Mouse (Mus musculus): Measurements from ENCODE around the gene Prps1l1. TPM values are rescaled to one million over a fixed set of nuclear protein-coding genes. Genes with fewer than 3 reads are reported as not detected.

Prps1l1 gene
- not detected for total RNA-seq (2021)
- long read RNA-seq, experiment 1: 0 reads
- long read RNA-seq, experiment 2: 0 reads

- no peak for DNase-seq (ENCODE audit: low spot score in 2 of 2)
Measured at GRCm38 (mm10) chr12:34984461-34984860, at the start of gene Prps1l1. Gene Prps1l1 (plus strand): TSS chr12:34984761.

GRCm38 (mm10) chr12:34937918-34938317, 46.6 kb upstream of the Prps1l1 start:
- DNase-seq (ENCODE audit: low spot score in 2 of 2): no peak

GRCm38 (mm10) chr12:34949066-34949706, 35.4 kb upstream of the Prps1l1 start:
- DNase-seq (ENCODE audit: low spot score in 2 of 2): no peak

DNA sequence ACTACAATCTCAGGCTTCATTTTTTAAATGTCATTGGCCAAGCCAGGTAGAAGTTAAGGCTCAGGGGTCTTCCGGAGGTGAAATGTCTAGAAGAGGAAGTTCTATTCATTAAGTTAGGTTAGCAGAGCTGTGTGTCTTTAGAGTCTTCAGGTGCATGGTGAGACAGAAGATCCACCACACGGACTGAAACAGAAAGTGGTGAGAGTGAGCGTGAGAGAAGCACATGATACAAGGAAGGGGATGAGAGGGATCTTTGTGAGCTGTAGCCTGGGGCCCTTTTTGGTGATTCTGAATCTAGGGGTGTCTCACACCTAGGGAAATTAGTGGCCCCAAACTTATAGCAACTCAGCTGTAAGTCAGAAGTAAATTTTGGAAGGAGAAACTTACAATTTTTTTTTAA, 8.6 kb upstream of the Prps1l1 start:
- DNase-seq (ENCODE audit: low spot score in 2 of 2): no peak

GRCm38 (mm10) chr12:34985865-34986264, 1.3 kb downstream of the Prps1l1 start:
- no peak for DNase-seq (ENCODE audit: low spot score in 2 of 2)

GRCm38 (mm10) chr12:34989537-34990200, 5.1 kb downstream of the Prps1l1 start:
- no peak for DNase-seq (ENCODE audit: low spot score in 2 of 2)

DNA sequence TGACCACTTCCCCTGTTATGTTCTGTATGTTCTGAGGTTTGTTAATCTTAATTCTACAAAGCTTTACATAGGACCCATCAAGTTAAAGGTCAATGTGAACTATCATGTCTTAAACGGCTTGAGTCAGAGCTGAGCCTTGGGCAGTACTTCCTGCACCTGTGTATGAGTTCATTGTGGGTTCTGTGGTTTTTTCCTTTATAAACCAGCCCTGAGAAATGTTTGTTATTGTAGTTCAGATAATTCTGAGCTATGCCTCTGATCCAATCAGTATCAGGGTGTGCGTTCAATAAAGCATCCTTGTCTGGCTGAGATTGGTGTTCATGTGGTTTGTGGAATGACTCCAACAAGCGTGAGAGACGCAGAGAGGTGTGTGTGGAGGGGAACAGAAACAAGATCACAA, 5.8 kb downstream of the Prps1l1 start:
- DNase-seq (ENCODE audit: low spot score in 2 of 2): no peak

DNA sequence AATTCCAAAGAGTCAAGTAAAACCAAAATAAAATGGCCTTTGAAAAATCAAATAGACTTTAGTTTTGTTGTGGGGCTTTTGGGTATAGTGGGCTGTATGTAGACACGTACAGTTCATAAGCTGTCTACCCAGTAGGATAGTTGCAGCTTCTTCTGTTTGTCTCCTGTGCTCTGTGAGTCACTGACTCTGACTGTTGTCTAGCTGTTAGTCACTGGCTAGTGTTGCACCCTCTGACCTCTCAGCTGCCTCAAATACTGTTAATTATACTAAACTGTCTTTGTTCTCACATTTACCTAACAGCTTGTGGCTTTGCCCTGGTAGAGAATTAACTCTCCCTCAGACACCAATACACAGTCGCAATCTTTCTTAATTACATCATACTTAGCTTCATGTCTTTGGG, 7.3 kb downstream of the Prps1l1 start:
- no peak for DNase-seq (ENCODE audit: low spot score in 2 of 2)

DNA sequence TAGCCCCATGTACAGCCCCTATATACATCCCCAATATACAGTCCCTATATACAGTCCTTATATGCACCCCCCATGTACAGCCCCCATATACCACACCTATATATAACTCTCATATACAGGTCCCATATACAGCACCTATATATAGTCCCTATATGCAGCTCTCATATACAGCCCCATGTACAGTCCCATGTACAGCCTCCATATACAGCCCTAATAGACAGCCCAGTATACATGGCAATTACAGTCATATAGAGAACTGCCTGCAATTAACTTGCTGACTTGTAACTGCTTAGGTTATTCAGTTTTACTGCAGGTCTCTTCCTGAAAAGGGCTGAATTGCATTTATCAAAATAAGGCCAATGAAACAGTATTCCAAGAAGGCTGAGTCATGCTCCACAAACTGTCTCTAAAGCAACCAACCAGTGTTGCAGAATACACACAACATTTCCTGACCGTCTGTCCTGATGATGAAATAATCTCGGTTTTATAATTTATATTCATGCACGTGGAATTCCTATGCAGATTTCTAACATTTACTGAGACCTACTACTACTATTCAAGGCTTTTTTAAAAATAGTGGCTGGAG, 13.1 kb downstream of the Prps1l1 start:
- DNase-seq (ENCODE audit: low spot score in 2 of 2): no peak

- DNase-seq (ENCODE audit: low spot score in 2 of 2): no peak
Measured at GRCm38 (mm10) chr12:34998778-34999467, 14.4 kb downstream of the Prps1l1 start.

DNA sequence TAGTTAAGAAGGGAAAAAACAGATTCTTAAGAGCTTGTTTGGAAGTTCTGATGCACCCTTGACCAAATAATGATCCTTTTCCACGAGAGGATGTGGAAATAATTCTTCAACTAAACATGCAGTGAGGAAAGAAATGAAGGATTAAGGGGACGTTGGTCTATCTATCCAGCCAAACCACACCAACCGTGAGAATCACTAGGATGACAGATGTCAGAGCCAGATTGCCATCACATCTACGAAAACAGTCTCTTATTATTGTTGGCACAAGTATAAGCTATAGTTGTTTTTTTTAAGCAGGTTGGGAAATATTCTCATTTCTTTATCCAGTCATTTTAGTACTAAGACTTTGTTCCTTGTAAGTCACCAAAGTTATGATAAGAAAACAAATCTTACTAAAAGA, 15.8 kb downstream of the Prps1l1 start:
- DNase-seq (ENCODE audit: low spot score in 2 of 2): no peak

GRCm38 (mm10) chr12:35005748-35006147, 21.2 kb downstream of the Prps1l1 start:
- DNase-seq (ENCODE audit: low spot score in 2 of 2): no peak

DNA sequence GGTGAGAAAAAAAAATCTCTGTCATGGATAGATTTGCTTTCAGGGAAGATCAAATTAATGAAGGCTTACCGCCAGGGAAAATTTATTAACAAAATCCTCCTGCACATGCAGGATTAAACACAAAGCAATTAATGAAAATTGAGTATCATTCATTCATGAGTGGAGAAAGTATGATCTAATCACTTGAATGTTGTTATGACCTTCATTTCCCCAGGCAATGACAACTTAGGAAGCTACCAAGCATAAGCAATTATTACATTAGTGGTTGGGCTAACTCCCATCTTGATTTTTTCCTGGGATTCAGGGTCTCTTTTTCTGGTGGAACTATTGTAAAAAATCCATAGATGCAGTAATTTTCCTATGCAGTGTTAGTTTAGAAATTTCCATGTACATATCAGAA, 23.3 kb downstream of the Prps1l1 start:
- no peak for DNase-seq (ENCODE audit: low spot score in 2 of 2)

DNA sequence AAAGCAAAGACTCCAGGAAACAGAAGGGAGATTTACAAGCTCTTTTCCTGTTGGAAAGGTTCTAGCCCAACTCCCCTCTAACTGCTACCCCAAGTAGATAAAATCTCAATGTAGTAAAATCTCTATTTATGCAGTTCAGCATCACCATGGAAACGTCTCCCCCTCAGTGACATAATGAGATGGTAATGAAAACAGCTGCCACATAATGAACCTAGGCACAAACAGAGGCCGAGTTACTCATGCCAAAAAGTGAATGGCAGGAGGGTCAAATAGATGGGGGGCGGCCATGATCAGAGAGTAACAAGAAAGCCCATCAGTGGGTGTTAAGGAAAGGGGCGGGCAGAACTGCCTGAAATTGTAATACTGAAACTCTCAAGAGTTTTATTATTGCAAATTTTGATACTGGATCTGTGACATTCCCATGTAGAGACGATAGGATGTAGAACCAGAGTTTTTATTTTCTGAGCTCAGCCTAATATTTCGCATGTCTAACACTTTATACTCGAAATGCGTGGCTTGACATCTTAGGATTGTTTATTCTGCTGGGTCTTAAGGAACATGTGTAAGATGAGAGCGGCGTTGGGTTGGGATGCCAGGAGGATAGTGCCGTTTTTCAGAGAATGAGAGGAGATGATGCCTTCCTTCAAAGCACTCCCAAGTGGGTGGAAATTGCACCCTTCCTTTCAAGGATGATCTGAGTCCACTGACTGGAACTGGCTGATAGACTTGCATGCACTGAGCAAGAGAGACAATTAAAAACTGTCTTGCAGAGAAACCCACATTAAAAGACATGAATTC, 24.0 kb downstream of the Prps1l1 start:
- DNase-seq (ENCODE audit: low spot score in 2 of 2): no peak

GRCm38 (mm10) chr12:35011462-35011861, 26.9 kb downstream of the Prps1l1 start:
- DNase-seq (ENCODE audit: low spot score in 2 of 2): no peak

GRCm38 (mm10) chr12:35013950-35014349, 29.4 kb downstream of the Prps1l1 start:
- DNase-seq (ENCODE audit: low spot score in 2 of 2): no peak

GRCm38 (mm10) chr12:35016056-35016455, 31.5 kb downstream of the Prps1l1 start:
- no peak for DNase-seq (ENCODE audit: low spot score in 2 of 2)

DNA sequence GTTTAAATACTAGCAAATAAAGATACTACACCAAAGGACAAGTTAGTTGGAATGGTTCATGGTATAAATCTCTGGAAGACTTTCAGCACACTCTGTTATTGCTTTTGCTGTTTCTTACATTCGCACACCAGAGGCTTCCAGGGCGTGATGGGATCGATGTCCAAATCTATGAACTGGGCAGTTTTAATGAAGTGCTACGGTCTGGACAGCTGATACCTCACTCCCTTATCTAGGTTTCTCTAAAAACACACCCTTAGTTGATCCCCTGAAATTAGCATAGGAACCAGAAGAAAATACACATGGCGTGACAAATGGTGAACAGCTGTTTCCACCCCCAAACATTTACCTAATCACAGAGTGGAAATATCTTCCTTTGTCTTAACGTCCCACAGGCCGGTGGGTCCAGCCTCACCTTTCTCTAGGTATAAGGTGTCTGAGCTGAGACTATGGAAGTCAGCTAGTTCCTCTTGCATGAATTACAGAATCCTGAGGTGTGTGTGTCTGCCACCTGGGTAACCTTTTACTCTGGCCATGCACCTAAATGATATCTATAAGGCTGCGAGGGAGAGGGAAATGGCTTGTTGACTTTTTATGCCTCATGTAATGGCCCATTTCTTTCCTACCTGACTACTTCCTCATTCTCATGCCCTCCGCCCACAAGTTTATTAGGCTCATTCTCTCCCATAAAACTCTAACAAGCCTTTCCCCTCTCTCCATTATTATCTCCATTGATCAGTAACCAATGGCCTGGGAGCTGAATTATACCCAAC, 32.1 kb downstream of the Prps1l1 start:
- no peak for DNase-seq (ENCODE audit: low spot score in 2 of 2)

- no peak for DNase-seq (ENCODE audit: low spot score in 2 of 2)
Measured at GRCm38 (mm10) chr12:35018679-35019237, 34.2 kb downstream of the Prps1l1 start.

DNA sequence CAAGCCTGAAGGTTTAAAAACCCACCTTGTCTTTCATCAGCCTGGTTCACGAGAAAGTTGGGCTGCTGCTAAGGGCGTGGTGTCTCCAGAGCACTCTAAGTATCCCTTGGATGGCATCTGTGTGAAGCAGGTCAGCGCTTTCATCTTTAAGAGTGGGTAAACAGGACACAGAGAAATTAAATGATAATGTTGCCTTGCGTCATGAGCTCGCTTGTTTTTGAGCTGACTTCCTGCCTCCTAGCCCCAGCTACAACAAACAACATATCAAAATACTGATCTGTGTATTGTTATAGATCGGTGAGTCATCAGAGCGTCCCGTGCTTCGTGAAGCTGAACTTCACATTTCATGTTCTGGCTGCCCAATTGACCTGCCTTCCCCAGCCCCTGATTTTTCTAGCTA, 36.7 kb downstream of the Prps1l1 start:
- no peak for DNase-seq (ENCODE audit: low spot score in 2 of 2)

Measured in adrenal gland, postnatal 4 days (tissue).